Mouse (Mus musculus) activated CD4-positive, CD25-positive, alpha-beta regulatory T cell (primary cell): ENCODE measurements around the gene Rrp7a. TPM values are rescaled to one million over a fixed set of nuclear protein-coding genes. Genes with fewer than 3 reads are reported as not detected.

Experiments used
- polyA plus RNA-seq, 2 experiments: library from polyadenylated mRNA; unstranded; fragments of 100-300 nt; shearing (Covaris generic); gene quantifications; one replicate each; pipeline ENCODE4 v1.2.1; 2017

Gene Rrp7a
- polyA plus RNA-seq = 10 to 100 TPM; 55.9 to 80.9 TPM

GRCm38 (mm10) chr15:83122566-83123145, at the start of gene Rrp7a:
Gene Rrp7a (minus strand): TSS chr15:83122801.

GRCm38 (mm10) chr15:83149196-83150072, 26.8 kb upstream of the Rrp7a start, which contains the start of gene Poldip3:
Gene Poldip3 (minus strand): TSS chr15:83149384.

GRCm38 (mm10) chr15:83089429-83089605, 33.3 kb downstream of the Rrp7a start, which contains the start of gene Serhl:
Gene Serhl (plus strand): TSS chr15:83089506.

Other genes starting within 250 kb of the Rrp7a start
- 1 to 10 TPM; 6.0 to 7.4 TPM for gene Tcf20, start 134.9 kb downstream of the Rrp7a start, polyA plus RNA-seq
- gene Nfam1, start 89.5 kb downstream of the Rrp7a start, polyA plus RNA-seq = 1 to 10 TPM in 1 of 2 experiments, under 1 TPM in 1; 0.61 to 1.5 TPM
- 10 to 100 TPM; 63.5 to 93.1 TPM for gene Serhl, start 33.3 kb downstream of the Rrp7a start, polyA plus RNA-seq
- 100 to 1,000 TPM; 121 to 128 TPM for gene Poldip3, start 26.6 kb upstream of the Rrp7a start, polyA plus RNA-seq
- gene Cyb5r3, start 49.8 kb upstream of the Rrp7a start, polyA plus RNA-seq = 100 to 1,000 TPM in 1 of 2 experiments, 10 to 100 TPM in 1; 76.4 to 101 TPM
- gene A4galt, start 129.0 kb upstream of the Rrp7a start, polyA plus RNA-seq = under 1 TPM; 0.07 to 0.58 TPM
- gene Arfgap3, start 227.4 kb upstream of the Rrp7a start, polyA plus RNA-seq = 10 to 100 TPM; 14.5 to 15.7 TPM